Mouse (Mus musculus) stomach, embryonic 14.5 days (tissue): Measurements from ENCODE around the gene Psd4. TPM values are rescaled to one million over a fixed set of nuclear protein-coding genes. Genes with fewer than 3 reads are reported as not detected.

Source experiments
- ATAC-seq: fragments of 200-750 bp; cut with Nextera tagmentation; 2 replicates; pipeline ENCODE4 v1.8.0; 2017; ENCODE audit warnings: low read depth, moderate TSS enrichment; ENCODE audit not compliant: insufficient number of reproducible peaks, insufficient read depth, low FRiP score
- H3K27ac ChIP-seq: fragments of 300-500 bp; sonication (generic); 2 replicates; pipeline ENCODE4 v1.5.1; 2014; ENCODE audit warnings: mild to moderate bottlenecking, low read length, moderate library complexity, mixed read lengths
- H3K27me3 ChIP-seq: fragments of 300-500 bp; sonication (generic); 2 replicates; pipeline ENCODE4 v1.6.1; 2014; ENCODE audit warnings: low read length, control low read depth, mixed read lengths; ENCODE audit not compliant: control insufficient read depth, insufficient read depth
- H3K36me3 ChIP-seq: fragments of 300-500 bp; sonication (generic); 2 replicates; pipeline ENCODE4 v1.6.1; 2014; ENCODE audit warnings: mild to moderate bottlenecking, control low read depth, low read length, moderate library complexity, mixed read lengths; ENCODE audit not compliant: control insufficient read depth, insufficient read depth
- H3K4me1 ChIP-seq: fragments of 300-500 bp; sonication (generic); 2 replicates; pipeline ENCODE4 v1.6.1; 2014; ENCODE audit warnings: low read length, control low read depth, mixed read lengths; ENCODE audit not compliant: control insufficient read depth, insufficient read depth
- H3K4me2 ChIP-seq: fragments of 300-500 bp; sonication (generic); replicated peaks from 2 replicates; pipeline ENCODE4 v1.6.1; 2014; ENCODE audit warnings: low read depth, low read length, control low read depth
- H3K4me3 ChIP-seq: fragments of 300-500 bp; sonication (generic); 2 replicates; pipeline ENCODE4 v1.5.1; 2014; ENCODE audit warnings: low read depth, low read length, control low read depth
- H3K9ac ChIP-seq: fragments of 300-500 bp; sonication (generic); replicated peaks from 2 replicates; pipeline ENCODE4 v1.6.1; 2014; ENCODE audit warnings: low read depth, mild to moderate bottlenecking, control low read depth, low read length, moderate library complexity, mixed read lengths
- H3K9me3 ChIP-seq: fragments of 300-500 bp; sonication (generic); 2 replicates; pipeline ENCODE4 v1.6.1; 2016; ENCODE audit warnings: low read depth, low read length, control low read depth; ENCODE audit not compliant: control insufficient read depth
- WGBS: fragments of 180-500 bp; shearing (Covaris S2); extraction: QIAGEN DNeasy Blood & Tissue Kit; methylation state at CpG from one replicate; pipeline ENCODE4 v1.1.7; 2014; 5-methylcytosine and 5-hydroxymethylcytosine counted together
- polyA plus RNA-seq: library from polyadenylated mRNA; unstranded; fragments of >200 nt; fragmentation: Nextera tagmentation; extraction: Ambion mirVana; gene quantifications from 2 replicates; pipeline ENCODE4 v1.2.1, GENCODE M21; 2014

Psd4 gene
- polyA plus RNA-seq, 1 experiment from 2014 or later: 3.4 TPM

- ATAC-seq: no peak
Measured at GRCm38 (mm10) chr2:24382456-24383230, 15.3 kb downstream of the Psd4 start.

GRCm38 (mm10) chr2:24383636-24384035 lies 16.3 kb downstream of the Psd4 start:
- H3K36me3 ChIP-seq: no peaks in the 10 kb centered on the region
- no peaks in the 10 kb centered on the region for H3K4me1 ChIP-seq
- H3K27ac ChIP-seq: no peak overlapping the region
- no peaks in the 10 kb centered on the region for H3K9me3 ChIP-seq
- no peak overlapping the region for H3K4me2 ChIP-seq
- 81% methylated on average over 3 of the region's 3 CpGs for WGBS
- H3K9ac ChIP-seq: no peak overlapping the region
- no peaks in the 10 kb centered on the region for H3K27me3 ChIP-seq
- ATAC-seq: no peak
- H3K4me3 ChIP-seq: no peak overlapping the region

More at GRCm38 (mm10) chr2:24382456-24383230, 15.3 kb downstream of the Psd4 start:
- no peak overlapping the region for H3K9ac ChIP-seq
- no peaks in the 10 kb centered on the region for H3K9me3 ChIP-seq
- no peak overlapping the region for H3K4me3 ChIP-seq
- no peak overlapping the region for H3K4me2 ChIP-seq
- no peaks in the 10 kb centered on the region for H3K27me3 ChIP-seq
- WGBS: 69% methylated on average over 9 of the region's 9 CpGs
- no peaks in the 10 kb centered on the region for H3K4me1 ChIP-seq
- H3K36me3 ChIP-seq: no peaks in the 10 kb centered on the region
- no peak overlapping the region for H3K27ac ChIP-seq

GRCm38 (mm10) chr2:24384393-24384792 lies 17.0 kb downstream of the Psd4 start:
- no peaks in the 10 kb centered on the region for H3K4me1 ChIP-seq
- H3K9ac ChIP-seq: no peak overlapping the region
- no peak overlapping the region for H3K4me2 ChIP-seq
- no peaks in the 10 kb centered on the region for H3K36me3 ChIP-seq
- no peak overlapping the region for H3K4me3 ChIP-seq
- no peaks in the 10 kb centered on the region for H3K27me3 ChIP-seq
- no peaks in the 10 kb centered on the region for H3K9me3 ChIP-seq
- no peak for ATAC-seq
- no peak overlapping the region for H3K27ac ChIP-seq

- Histone ChIP-seq H3K27me3 (no peaks in the 10 kb centered on the region), H3K9me3 (no peaks in the 10 kb centered on the region), H3K9ac (no peak overlapping the region), H3K4me3 (no peak overlapping the region), H3K27ac (no peak overlapping the region), H3K4me1 (no peaks in the 10 kb centered on the region), H3K36me3 (no peaks in the 10 kb centered on the region), H3K4me2 (no peak overlapping the region)
- ATAC-seq: peak; percentile 73
- WGBS: 76% methylated on average over 14 of the region's 14 CpGs
Measured at GRCm38 (mm10) chr2:24385111-24385961, 18.0 kb downstream of the Psd4 start.

- H3K4me1 ChIP-seq: no peaks in the 10 kb centered on the region
- 82% methylated on average over 21 of the region's 21 CpGs for WGBS
- H3K4me3 ChIP-seq: no peak overlapping the region
Measured at GRCm38 (mm10) chr2:24386158-24386963, 19.0 kb downstream of the Psd4 start.

GRCm38 (mm10) chr2:24386964-24387320 lies 19.6 kb downstream of the Psd4 start:
- Histone ChIP-seq H3K9me3 (no peaks in the 10 kb centered on the region), H3K9ac (no peak overlapping the region), H3K36me3 (no peaks in the 10 kb centered on the region), H3K4me3 (no peak overlapping the region), H3K27ac (no peak overlapping the region), H3K4me2 (no peak overlapping the region), H3K4me1 (no peaks in the 10 kb centered on the region), H3K27me3 (no peaks in the 10 kb centered on the region)
- WGBS: 85% methylated on average over 2 of the region's 2 CpGs
- no peak for ATAC-seq

More at GRCm38 (mm10) chr2:24386158-24386963, 19.0 kb downstream of the Psd4 start:
- no peak for ATAC-seq
- no peak overlapping the region for H3K9ac ChIP-seq
- no peaks in the 10 kb centered on the region for H3K9me3 ChIP-seq
- no peak overlapping the region for H3K4me2 ChIP-seq
- no peaks in the 10 kb centered on the region for H3K27me3 ChIP-seq
- H3K27ac ChIP-seq: no peak overlapping the region
- H3K36me3 ChIP-seq: no peaks in the 10 kb centered on the region

GRCm38 (mm10) chr2:24387361-24388283 lies 20.2 kb downstream of the Psd4 start:
- WGBS: 88% methylated on average over 4 of the region's 4 CpGs

More at GRCm38 (mm10) chr2:24387361-24388283, 20.2 kb downstream of the Psd4 start:
- no peaks in the 10 kb centered on the region for H3K36me3 ChIP-seq
- no peak for ATAC-seq
- H3K4me2 ChIP-seq: no peak overlapping the region
- no peaks in the 10 kb centered on the region for H3K27me3 ChIP-seq
- no peaks in the 10 kb centered on the region for H3K9me3 ChIP-seq
- no peak overlapping the region for H3K4me3 ChIP-seq
- H3K9ac ChIP-seq: no peak overlapping the region
- H3K27ac ChIP-seq: no peak overlapping the region
- H3K4me1 ChIP-seq: no peaks in the 10 kb centered on the region
